Mouse (Mus musculus): ENCODE data around the gene Mup3. TPM values are rescaled to one million over a fixed set of nuclear protein-coding genes. Genes with fewer than 3 reads are reported as not detected.
"Not testable (repeated sequence)": the region's sequence is repeated elsewhere in the genome, so short reads cannot be mapped to it uniquely, and the experiment has no call there.

Mup3 gene
- 1 to 10 TPM; 1.5 to 1.8 TPM for total RNA-seq (2021)
- long read RNA-seq, experiment 1, result 0 reads
- long read RNA-seq, experiment 2, partial matches to known transcripts, result 0 of 1 reads
- long read RNA-seq, experiment 2, other reads (novel, unspliced or antisense), result 0 of 1 reads

- DNase-seq (ENCODE audit: low spot score in 2 of 2), result no peak
Measured at GRCm38 (mm10) chr4:62087241-62087640, at the start of gene Mup3. Gene Mup3, minus strand, starts transcription at chr4:62087342.

- DNase-seq (ENCODE audit: low spot score in 2 of 2), result peak; percentile 58 to 72
Measured at GRCm38 (mm10) chr4:62133706-62134105, 46.6 kb upstream of the Mup3 start.

- DNase-seq (ENCODE audit: low spot score in 2 of 2), result peak in 1 of 2 experiments; percentile 28
Measured at GRCm38 (mm10) chr4:62103366-62103765, 16.2 kb upstream of the Mup3 start.

GRCm38 (mm10) chr4:62087953-62088352 lies 811 bp upstream of the Mup3 start:
- no peak for DNase-seq (ENCODE audit: low spot score in 2 of 2)

GRCm38 (mm10) chr4:62082755-62083154 lies 4.4 kb downstream of the Mup3 start:
- no peak for DNase-seq (ENCODE audit: low spot score in 2 of 2)

GRCm38 (mm10) chr4:62075126-62075525 lies 12.0 kb downstream of the Mup3 start:
- no peak for DNase-seq (ENCODE audit: low spot score in 2 of 2)

GRCm38 (mm10) chr4:62054780-62055179 lies 32.4 kb downstream of the Mup3 start:
- DNase-seq (ENCODE audit: low spot score in 2 of 2), result not testable (repeated sequence)

GRCm38 (mm10) chr4:62054058-62054457 lies 33.1 kb downstream of the Mup3 start, which contains the start of gene Mup20:
Gene Mup20, minus strand, starts transcription at chr4:62054158.
- not testable (repeated sequence) for DNase-seq (ENCODE audit: low spot score in 2 of 2)

Other genes with a start within 250 kb of the Mup3 start
- not detected for gene Mup20, start 33.2 kb downstream of the Mup3 start, total RNA-seq (2021)
- gene Mup21, start 63.5 kb upstream of the Mup3 start, total RNA-seq (2021), result not detected
- gene Zfp37, start 143.7 kb upstream of the Mup3 start, total RNA-seq (2021), result 1 to 10 TPM; 4.7 to 4.8 TPM
- gene Slc31a2, start 175.2 kb upstream of the Mup3 start, total RNA-seq (2021), result 10 to 100 TPM; 27.0 to 28.3 TPM

Data from adrenal gland, adult 18-20 months (tissue).